Mouse (Mus musculus): ENCODE results near the gene Rnf212. TPM values are rescaled to one million over a fixed set of nuclear protein-coding genes. Genes with fewer than 3 reads are reported as not detected.

Rnf212 gene
- polyA plus RNA-seq, 1 experiment = not detected

DNA sequence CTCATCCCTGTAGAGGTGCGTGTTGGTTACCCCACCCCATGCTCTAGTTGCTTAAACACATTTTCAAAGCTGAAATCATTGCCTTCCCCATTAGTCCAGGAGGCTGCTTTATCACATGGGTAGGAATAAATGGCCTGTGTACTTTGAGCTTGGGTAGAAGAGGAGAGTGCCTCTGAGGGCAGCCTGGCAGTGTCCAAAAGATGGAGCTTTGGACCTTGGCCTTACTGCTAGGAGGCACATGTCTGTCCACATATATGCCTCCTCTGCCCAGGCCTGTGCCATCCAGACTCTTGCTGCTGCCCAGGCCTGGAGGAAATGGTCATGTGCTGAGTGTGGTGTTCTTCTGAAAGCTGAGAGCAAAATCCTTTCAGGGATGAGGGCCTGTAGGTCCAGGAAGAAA lies 66.4 kb downstream of the Rnf212 start:
- TF ChIP-seq POLR2A (IDR thresholded peaks at IDR 0.05; ENCODE audit: borderline replicate concordance, insufficient read depth, low read length) (no peak), CTCF (IDR thresholded peaks at IDR 0.05; ENCODE audit: borderline replicate concordance, insufficient read depth, low read depth, low read length) (no peak)
- DNase-seq = no peak
- 98% methylated on average over 1 of the region's 1 CpGs for WGBS
- no peak overlapping the region for H3K4me3 ChIP-seq (replicated peaks; ENCODE audit: insufficient read depth, low read depth, low read length)
- H3K27ac ChIP-seq (ENCODE audit: insufficient read depth, low read length) = no peak overlapping the region
- no peaks in the 10 kb centered on the region for H3K27me3 ChIP-seq (ENCODE audit: control insufficient read depth, insufficient read depth, low read length)
- no peaks in the 10 kb centered on the region for H3K4me1 ChIP-seq (ENCODE audit: control insufficient read depth, insufficient read depth, low read length)

DNA sequence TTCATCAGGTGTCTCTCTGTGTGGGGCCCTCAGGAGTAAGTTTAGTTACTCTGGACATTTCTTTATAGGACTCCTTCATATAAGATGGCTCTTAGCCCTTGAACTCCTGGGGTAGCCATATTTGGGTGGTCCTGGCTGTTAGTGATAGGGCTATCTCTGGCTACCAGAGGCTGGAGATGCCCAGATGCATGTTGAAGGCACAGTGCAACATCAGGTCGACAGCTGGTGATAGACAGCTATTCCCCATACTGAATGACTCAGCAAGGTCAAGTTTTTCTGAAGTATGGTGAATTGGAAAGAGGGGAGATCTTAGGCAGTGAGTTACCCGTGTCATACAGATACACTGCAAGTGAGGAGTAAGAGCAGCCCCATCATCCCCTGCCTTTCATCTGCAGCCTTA lies 67.0 kb downstream of the Rnf212 start:
- no peaks in the 10 kb centered on the region for H3K4me1 ChIP-seq (ENCODE audit: control insufficient read depth, insufficient read depth, low read length)
- no peaks in the 10 kb centered on the region for H3K27me3 ChIP-seq (ENCODE audit: control insufficient read depth, insufficient read depth, low read length)
- no peak overlapping the region for H3K4me3 ChIP-seq (replicated peaks; ENCODE audit: insufficient read depth, low read depth, low read length)
- TF ChIP-seq CTCF (IDR thresholded peaks at IDR 0.05; ENCODE audit: borderline replicate concordance, insufficient read depth, low read depth, low read length) (no peak), POLR2A (IDR thresholded peaks at IDR 0.05; ENCODE audit: borderline replicate concordance, insufficient read depth, low read length) (no peak)
- H3K27ac ChIP-seq (ENCODE audit: insufficient read depth, low read length) = no peak overlapping the region
- no peak for DNase-seq
- 79% methylated on average over 2 of the region's 2 CpGs for WGBS

DNA sequence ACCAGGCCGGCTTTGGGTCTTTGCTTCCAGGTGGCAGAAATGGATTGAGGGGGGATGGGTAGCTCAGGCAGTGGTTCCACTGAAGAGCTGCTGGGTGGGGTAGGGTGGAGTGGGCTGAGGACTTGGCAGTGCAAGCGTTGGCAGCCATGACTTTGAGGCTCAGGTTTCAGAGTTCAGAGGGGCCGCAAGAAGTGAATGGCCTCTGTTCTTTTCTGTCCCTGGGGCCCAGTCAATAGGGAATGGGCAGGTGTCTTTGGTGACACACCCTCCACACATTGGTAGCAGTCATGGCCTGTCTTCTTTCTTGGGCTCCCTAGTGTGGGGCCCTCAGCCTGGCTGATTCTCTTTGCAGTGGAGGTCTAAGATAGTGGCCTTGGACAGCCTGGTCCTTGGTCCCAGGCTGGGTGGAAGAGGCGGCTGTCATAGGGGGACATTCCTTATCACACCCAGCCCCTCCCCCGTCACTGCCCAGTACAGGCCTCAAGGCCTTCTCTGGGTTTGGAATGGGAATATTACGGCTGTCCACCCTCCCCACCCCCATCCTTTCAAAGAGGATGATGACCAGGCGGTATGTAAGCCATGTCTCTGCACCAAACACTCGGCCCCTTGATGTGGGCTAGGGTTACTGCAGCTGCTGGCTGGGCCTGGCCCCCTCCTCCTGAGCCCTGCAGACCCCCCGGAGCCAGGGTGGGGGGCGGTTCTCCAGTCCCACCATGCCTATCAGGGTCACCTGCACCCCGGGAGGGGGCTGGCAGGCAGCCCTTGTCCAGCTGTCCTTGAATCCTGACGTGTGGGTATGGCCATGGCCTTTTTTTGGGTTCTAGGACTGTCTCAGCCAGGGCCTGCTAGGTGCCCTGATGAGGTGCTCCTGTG lies 70.8 kb downstream of the Rnf212 start:
- WGBS = 73% methylated on average over 12 of the region's 12 CpGs
- no peak overlapping the region for H3K27ac ChIP-seq (ENCODE audit: insufficient read depth, low read length)
- no peak for TF ChIP-seq CTCF (IDR thresholded peaks at IDR 0.05; ENCODE audit: borderline replicate concordance, insufficient read depth, low read depth, low read length)
- TF ChIP-seq POLR2A (IDR thresholded peaks at IDR 0.05; ENCODE audit: borderline replicate concordance, insufficient read depth, low read length) = no peak
- no peak overlapping the region for H3K4me3 ChIP-seq (replicated peaks; ENCODE audit: insufficient read depth, low read depth, low read length)
- no peaks in the 10 kb centered on the region for H3K27me3 ChIP-seq (ENCODE audit: control insufficient read depth, insufficient read depth, low read length)
- DNase-seq = no peak
- H3K4me1 ChIP-seq (ENCODE audit: control insufficient read depth, insufficient read depth, low read length) = no peaks in the 10 kb centered on the region

DNA sequence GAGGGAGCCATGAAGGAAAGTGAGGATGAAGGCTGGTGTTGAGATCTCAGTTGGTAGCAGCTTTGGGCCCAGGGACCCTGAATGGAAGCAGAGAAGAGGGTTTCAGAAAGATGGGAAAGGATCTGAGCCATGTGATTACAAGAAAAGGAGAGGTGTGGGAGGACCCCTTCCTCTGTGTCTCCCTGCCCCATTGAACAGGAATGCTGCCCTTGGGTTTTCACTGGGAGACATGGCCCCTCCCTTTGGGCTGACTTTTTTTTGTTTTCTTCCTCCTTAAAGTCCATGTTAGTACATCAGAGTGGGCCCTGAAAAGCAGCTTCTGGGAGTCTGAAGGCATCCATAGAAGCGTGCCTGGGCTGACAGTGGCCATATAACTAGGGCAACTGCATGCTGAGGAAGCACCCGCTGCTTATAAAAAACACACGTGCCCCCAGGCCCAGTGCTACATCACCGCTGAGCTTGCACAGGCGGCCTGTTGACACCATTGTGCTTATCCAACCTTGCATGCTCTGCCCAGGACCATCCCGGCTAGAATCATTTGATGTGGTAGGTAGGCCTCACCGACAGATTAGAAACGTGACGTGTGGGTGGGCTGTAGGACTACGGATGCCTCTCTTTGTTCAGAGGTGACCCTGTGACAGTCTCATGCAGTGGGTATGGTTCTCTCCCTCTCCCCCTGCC lies 73.3 kb downstream of the Rnf212 start:
- Histone ChIP-seq H3K27ac (ENCODE audit: insufficient read depth, low read length) (no peak overlapping the region), H3K4me3 (replicated peaks; ENCODE audit: insufficient read depth, low read depth, low read length) (no peak overlapping the region), H3K27me3 (ENCODE audit: control insufficient read depth, insufficient read depth, low read length) (no peaks in the 10 kb centered on the region), H3K4me1 (ENCODE audit: control insufficient read depth, insufficient read depth, low read length) (no peaks in the 10 kb centered on the region)
- TF ChIP-seq POLR2A (IDR thresholded peaks at IDR 0.05; ENCODE audit: borderline replicate concordance, insufficient read depth, low read length) = no peak
- no peak for TF ChIP-seq CTCF (IDR thresholded peaks at IDR 0.05; ENCODE audit: borderline replicate concordance, insufficient read depth, low read depth, low read length)
- DNase-seq = no peak
- 64% methylated on average over 10 of the region's 10 CpGs for WGBS

DNA sequence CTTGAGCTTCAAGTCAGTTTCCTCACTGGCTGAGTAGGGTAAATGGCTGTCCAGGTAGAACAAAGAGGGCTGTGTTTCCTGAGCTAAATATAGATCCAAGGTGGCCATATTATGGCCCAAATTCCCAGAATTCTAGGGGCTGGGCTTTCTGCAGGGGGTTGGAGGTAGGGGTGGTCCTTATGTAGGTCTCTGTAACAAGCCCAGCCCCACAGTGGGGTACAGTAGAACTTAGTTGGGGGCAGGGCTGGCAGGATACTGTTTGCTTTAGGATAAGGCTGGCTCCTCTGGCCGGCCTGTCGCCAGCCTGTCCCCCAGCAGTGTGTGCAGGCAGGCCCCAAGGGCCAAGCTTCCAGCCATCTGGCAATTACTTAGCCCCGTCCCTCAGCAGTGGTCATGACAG lies 74.4 kb downstream of the Rnf212 start:
- H3K27ac ChIP-seq (ENCODE audit: insufficient read depth, low read length) = no peak overlapping the region
- 40% methylated on average over 3 of the region's 3 CpGs for WGBS
- H3K4me1 ChIP-seq (ENCODE audit: control insufficient read depth, insufficient read depth, low read length) = no peaks in the 10 kb centered on the region
- no peaks in the 10 kb centered on the region for H3K27me3 ChIP-seq (ENCODE audit: control insufficient read depth, insufficient read depth, low read length)
- DNase-seq = no peak
- no peak overlapping the region for H3K4me3 ChIP-seq (replicated peaks; ENCODE audit: insufficient read depth, low read depth, low read length)
- TF ChIP-seq POLR2A (IDR thresholded peaks at IDR 0.05; ENCODE audit: borderline replicate concordance, insufficient read depth, low read length) (no peak), CTCF (IDR thresholded peaks at IDR 0.05; ENCODE audit: borderline replicate concordance, insufficient read depth, low read depth, low read length) (no peak)

DNA sequence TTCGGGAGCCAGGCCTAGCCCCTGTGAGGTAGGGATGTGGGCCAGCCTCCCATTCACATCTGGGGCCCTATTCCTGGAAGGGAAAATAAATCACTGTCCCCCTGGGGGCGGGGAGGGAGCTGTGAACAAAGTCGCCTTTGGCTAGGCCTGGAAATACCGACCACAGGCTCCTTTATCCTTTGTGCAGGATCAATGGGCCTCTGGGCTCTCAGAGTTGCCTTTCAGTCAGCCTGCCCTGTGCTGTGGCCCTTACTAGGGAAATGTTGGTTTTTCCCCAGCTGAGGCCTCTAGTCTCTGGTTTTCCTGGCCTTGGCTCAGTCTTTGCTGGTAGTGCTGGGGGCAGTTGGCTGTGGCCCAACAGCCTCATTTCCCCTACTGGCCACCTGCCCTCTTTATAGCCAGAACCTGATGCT lies 77.4 kb downstream of the Rnf212 start:
- WGBS = 61% methylated on average over 4 of the region's 4 CpGs
- no peak overlapping the region; the same call in 1 of the 2 replicates for H3K27ac ChIP-seq (ENCODE audit: insufficient read depth, low read length)
- H3K27me3 ChIP-seq (ENCODE audit: control insufficient read depth, insufficient read depth, low read length) = peaks cover 4% of the 10 kb centered on the region; the same call in 1 of the 2 replicates
- H3K4me1 ChIP-seq (ENCODE audit: control insufficient read depth, insufficient read depth, low read length) = no peaks in the 10 kb centered on the region
- no peak overlapping the region for H3K4me3 ChIP-seq (replicated peaks; ENCODE audit: insufficient read depth, low read depth, low read length)
- peak in 1 of 2 experiments; percentile 43 for DNase-seq
- TF ChIP-seq CTCF (IDR thresholded peaks at IDR 0.05; ENCODE audit: borderline replicate concordance, insufficient read depth, low read depth, low read length) = no peak
- TF ChIP-seq POLR2A (IDR thresholded peaks at IDR 0.05; ENCODE audit: borderline replicate concordance, insufficient read depth, low read length) = no peak

DNA sequence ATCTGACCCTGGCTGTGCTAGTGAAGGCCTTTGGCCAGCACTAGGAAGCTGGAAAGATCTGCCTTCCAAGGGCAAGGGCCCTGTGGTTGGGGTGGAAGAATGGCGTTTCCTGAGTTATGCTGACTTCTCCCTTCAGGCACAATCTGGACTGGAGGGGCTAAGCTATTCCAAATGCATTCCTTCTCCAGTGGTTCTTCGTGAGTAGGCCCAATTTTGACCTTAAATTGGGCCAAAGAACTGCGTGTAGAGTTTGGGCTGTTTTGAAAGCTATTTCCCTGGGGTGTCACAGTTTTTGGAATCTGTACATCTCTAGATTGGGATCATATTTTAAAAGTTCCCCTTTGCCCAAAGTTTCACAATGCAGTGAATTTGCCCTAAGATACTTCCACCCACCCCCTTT lies 78.2 kb downstream of the Rnf212 start:
- 86% methylated on average over 3 of the region's 3 CpGs for WGBS
- Histone ChIP-seq H3K4me1 (ENCODE audit: control insufficient read depth, insufficient read depth, low read length) (no peaks in the 10 kb centered on the region), H3K27me3 (ENCODE audit: control insufficient read depth, insufficient read depth, low read length) (peaks cover 5% of the 10 kb centered on the region; the same call in 1 of the 2 replicates), H3K27ac (ENCODE audit: insufficient read depth, low read length) (no peak overlapping the region), H3K4me3 (replicated peaks; ENCODE audit: insufficient read depth, low read depth, low read length) (no peak overlapping the region)
- DNase-seq = no peak
- TF ChIP-seq POLR2A (IDR thresholded peaks at IDR 0.05; ENCODE audit: borderline replicate concordance, insufficient read depth, low read length) (no peak), CTCF (IDR thresholded peaks at IDR 0.05; ENCODE audit: borderline replicate concordance, insufficient read depth, low read depth, low read length) (no peak)
